Mouse (Mus musculus) thymus, adult 18-20 months (tissue): ENCODE data around the gene Aars2.

Experiments used
- DNase-seq, 2 experiments: peaks; one replicate each; pipeline ENCODE4 v3.0.0; 2022; ENCODE audit warnings: mixed read lengths in 2 of 2

The Aars2 gene

GRCm38 (mm10) chr17:45500981-45501380, 5.7 kb upstream of the Aars2 start:
- no peak for DNase-seq

DNA sequence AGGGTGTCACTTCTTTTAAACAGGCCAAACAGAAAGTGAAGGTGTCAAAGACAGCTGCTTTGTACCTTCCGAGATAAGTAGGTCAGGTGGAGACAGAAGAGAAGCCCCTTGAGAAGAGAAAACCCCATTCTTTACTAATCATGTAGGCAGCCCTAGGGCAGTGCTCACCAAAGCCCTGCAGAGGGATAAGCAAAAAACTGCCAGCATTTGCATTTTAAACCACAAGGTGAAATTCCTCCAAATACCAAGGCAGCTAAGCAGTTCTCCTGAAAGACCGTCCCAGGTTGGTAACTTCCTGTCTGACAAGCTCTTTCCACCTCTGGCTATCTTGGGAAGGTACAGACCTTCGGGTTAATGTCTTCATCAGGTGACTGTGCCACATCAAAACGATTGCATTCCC, 4.3 kb upstream of the Aars2 start:
- no peak for DNase-seq

DNA sequence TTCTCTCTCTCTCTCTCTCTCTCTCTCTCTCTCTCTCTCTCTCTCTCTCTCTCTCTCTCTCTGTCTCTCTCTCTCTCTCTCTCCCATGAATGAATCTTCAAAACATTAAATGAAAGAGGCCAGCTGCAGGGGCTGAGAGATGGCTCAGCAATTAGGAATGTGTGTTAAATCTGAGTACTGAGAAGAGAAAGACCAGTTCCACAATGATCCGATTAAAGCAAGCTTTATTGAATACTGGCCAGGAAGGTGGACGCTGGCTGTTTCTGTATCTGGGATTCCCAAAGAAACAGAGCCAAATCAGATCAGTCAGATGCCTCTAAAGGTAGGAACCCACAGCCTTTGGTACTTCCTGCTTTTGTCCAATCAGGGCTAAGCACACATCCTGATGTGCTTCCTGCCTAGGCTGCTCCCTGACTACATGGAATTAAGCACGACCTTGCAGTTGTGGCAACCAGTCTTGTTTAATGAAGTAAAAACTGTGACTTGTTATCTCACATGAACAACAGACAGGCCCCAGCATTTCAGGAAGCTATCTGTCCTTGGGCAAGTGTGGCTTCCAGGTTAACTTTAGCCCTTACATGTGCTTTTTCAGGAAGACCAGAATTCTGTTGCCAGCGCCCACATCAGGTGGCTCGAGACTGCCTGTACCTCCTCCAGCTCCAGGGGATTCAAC, 3.2 kb upstream of the Aars2 start:
- DNase-seq, result no peak

DNA sequence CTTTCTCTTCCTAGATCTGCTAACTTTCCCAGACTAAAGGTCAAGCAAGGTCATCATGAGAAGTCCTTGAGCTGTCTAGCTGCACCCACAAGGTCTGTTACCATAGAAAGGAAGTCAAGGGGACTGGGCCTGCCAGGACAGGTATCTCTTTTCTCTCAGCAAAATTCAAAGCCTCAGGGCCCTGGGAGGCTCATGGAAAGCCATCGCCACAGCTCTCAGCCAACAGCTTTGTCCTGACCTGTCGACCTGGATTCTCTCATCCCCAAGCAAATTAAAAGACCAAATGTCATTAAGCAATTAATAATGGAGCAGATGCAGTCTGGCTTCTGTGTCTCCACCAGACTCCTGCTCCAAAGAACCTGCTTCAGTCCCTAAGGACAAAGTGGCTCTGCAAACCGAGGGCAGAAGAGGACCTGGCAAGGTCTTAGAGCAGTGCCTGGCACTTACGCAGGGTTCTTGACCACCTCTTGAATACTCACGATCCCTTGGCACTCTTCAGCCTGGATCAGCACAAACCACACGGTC, 638 bp upstream of the Aars2 start:
- DNase-seq, result no peak

- DNase-seq, result no peak
These were observed 4.2 kb downstream of the Aars2 start for GRCm38 (mm10) chr17:45510871-45511270.

GRCm38 (mm10) chr17:45511757-45512156, 5.1 kb downstream of the Aars2 start:
- DNase-seq, result no peak

GRCm38 (mm10) chr17:45515204-45515726, 8.6 kb downstream of the Aars2 start:
- no peak for DNase-seq

DNA sequence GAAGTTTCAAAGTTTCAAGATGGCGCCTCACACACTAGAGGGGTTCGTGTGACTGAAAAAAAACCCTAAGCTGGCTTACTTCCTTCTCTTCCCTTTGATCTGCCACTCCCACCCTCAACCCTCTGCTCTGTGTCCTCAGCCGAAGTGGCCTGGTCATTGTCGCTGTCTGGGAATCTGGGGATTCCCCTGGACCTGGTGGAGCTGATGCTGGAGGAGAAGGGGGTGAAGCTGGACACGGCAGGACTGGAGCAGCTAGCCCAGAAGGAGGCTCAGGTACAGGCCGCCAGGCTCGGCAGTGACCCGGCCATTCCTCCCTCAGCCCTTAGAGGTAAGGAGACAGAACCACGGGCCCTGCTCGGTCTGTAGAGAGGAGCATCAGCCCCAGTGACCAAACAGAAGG, 9.2 kb downstream of the Aars2 start:
- DNase-seq, result no peak

DNA sequence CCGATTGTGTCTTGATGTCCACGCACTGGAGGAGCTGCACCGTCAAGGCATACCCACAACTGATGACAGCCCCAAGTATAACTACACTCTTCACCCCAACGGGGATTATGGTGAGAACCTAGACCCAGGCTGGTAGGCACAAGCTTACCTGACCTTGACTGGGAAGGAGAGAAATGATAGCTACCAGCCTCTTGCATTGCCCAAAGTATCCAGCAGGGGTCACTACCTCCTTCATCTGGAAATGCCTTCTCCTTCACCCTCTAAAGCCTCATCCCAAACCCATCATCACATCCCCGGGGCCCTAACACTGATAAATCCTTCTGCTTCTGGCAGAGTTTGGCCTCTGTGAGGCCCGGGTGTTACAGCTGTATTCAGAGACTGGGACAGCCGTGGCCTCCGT, 9.8 kb downstream of the Aars2 start:
- DNase-seq, result peak in 1 of 2 experiments; percentile 52

- DNase-seq, result no peak
These were observed 10.5 kb downstream of the Aars2 start for GRCm38 (mm10) chr17:45517135-45517534.

- DNase-seq, result no peak
These were observed 11.0 kb downstream of the Aars2 start for GRCm38 (mm10) chr17:45517549-45518215.

DNA sequence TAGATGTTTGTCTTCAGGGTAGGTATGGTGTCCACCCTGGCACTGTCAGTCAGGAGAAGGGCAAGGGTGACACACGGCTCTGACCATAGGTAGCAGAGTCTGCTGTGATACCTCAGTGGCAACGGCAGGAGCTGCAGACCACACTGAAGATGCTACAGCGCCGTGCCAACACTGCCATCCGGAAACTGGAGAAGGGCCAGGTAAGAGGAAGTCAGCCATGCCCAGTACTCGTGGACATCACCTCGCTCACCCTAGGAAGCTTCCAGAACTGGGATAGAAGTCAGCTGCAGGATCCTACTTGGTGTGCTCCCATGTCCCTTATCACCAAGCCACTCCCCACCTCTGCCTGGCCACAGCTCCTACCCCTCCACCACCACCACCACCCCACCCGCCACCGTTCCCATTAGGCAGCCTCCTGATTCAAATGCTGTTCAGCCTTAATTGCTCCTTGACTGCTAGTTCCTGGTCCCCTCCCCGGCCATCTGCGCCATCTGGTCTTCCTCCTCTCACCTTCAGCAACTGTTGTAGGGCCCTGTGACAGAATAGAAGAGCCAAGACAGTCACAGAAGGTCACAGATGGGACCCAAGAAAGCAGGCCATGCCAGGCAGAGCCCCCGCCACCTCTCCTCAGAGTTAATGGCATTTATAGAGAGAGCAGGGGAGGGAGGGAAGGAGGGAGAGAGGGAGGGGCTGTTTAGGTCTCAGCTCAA, 12.3 kb downstream of the Aars2 start:
- no peak for DNase-seq

DNA sequence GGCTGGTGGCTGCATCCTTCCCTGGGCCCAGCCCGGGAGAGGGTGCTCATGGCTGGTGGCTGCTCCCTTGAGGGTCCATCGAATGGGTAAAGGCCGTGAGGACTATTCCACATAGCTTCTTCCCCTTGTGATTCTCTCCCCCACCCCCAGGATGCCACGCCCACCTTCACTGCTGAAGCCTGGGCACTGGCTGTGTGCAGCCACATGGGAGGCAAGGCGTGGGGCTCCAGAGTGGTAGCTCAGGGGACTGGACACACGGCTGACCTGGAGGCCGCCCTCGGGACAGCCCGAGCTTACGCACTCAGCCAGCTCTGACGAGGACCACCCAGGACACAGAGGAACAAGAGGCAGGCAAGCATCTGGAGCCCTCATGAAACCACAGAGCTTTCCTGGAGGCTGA, 13.5 kb downstream of the Aars2 start:
- DNase-seq, result no peak

- no peak for DNase-seq
These were observed 16.6 kb downstream of the Aars2 start, which contains the start of gene Tcte1 for GRCm38 (mm10) chr17:45523263-45523662. Gene Tcte1, plus strand, starts transcription at chr17:45523434.

GRCm38 (mm10) chr17:45524961-45525360, 18.3 kb downstream of the Aars2 start:
- no peak for DNase-seq

DNA sequence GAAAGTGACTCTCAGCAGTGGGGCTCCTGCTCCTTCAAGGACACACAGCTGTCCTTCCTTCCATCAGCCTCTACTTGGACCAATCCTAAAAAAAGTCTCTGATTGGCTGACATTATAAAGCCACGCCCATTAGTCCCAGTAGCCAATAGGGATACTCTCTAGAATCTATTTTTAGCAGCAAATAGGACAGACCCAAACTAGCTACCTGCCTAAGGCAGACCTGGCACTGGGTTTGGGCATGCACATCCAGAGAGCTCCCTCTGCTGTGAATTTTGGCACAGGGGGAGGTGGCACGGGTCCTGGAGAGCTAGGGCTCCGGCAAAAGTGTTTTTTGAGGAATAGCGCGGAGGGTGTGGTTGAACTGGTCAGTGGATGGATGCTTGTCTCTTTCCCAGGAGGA, 19.9 kb downstream of the Aars2 start:
- DNase-seq, result no peak

DNA sequence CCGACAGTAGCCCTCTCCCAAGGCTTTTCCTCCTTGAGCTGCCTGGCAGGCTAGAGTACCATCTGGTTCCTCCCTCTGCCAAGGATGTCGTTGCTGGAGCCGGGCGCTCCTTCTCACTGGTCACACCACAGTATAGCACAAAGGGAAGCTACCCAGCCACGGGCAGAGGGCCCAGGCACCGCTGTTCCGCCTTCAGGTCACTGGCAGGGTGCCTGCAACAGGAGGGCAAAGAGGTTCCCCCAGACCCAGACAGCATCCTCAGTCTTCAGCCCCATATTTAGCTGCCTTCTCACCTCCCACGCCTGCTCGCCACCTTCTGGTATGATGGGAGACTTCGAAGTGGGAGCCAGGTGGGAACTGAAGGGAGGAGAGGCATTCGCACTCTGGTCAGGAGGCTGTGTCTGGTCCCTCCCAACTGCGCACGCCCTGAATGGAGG, 23.7 kb downstream of the Aars2 start:
- no peak for DNase-seq

DNA sequence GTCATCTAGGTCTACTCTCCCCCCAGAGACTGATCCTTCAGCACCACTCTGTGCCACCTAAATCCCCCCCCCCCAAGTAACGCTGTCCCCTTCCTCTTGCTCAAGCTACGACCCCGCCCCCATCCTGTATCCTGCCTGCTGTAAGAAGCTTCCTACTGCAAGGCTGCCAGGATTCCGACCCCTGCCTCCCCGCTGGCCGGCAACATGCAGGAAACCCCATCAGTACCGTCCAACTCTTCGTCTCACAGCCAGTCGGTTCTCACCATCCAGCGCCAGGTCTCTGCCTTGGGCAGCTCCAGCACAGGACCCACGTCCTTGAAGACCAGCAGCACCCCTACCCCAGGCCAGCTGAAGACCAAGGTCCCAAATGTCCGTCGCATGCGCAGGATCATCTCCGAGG, 26.3 kb downstream of the Aars2 start:
- no peak for DNase-seq

DNA sequence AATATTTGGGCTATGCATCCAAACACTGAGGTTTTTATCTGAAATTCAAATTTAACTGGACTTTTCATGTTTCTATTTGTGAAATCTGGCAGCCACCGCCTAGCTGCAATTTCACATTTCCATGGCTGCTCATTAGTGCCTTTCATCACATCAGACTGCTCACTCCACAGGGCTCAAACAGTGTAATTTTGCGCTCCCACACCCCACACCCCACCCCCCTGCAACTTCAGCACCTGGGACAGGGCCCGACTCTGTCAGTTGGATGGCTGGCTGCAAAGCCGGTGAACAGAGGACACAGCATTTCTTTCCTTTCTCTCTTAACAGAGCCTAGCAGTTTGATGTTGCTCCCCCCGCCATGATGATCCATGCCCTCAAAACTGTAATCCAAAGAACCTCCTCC, 29.6 kb downstream of the Aars2 start:
- no peak for DNase-seq

GRCm38 (mm10) chr17:45538394-45538793, 31.8 kb downstream of the Aars2 start:
- no peak for DNase-seq

GRCm38 (mm10) chr17:45539664-45540063, 33.0 kb downstream of the Aars2 start:
- DNase-seq, result no peak

- no peak for DNase-seq
These were observed 35.5 kb downstream of the Aars2 start for GRCm38 (mm10) chr17:45542129-45542528.

- DNase-seq, result no peak
These were observed 36.1 kb downstream of the Aars2 start for GRCm38 (mm10) chr17:45542705-45543104.

- no peak for DNase-seq
These were observed 36.5 kb downstream of the Aars2 start for GRCm38 (mm10) chr17:45543115-45543514.
